Mouse (Mus musculus): ENCODE results near the gene Galr3. TPM values are rescaled to one million over a fixed set of nuclear protein-coding genes. Genes with fewer than 3 reads are reported as not detected.

Gene Galr3
- polyA plus RNA-seq, 1 experiment from 2014 or later = 0.43 TPM

- H3K27ac ChIP-seq (ENCODE audit: low read length) = no peak overlapping the region
- 62% methylated on average over 5 of the region's 5 CpGs for WGBS
These were observed 29.7 kb downstream of the Galr3 start for GRCm38 (mm10) chr15:79071117-79072039.

GRCm38 (mm10) chr15:79073752-79074151, 32.1 kb downstream of the Galr3 start:
- H3K4me2 ChIP-seq (ENCODE audit: low read depth, low read length) = no peak overlapping the region
- H3K27me3 ChIP-seq (ENCODE audit: control insufficient read depth, insufficient read depth, low read length) = no peaks in the 10 kb centered on the region
- H3K4me1 ChIP-seq (ENCODE audit: control insufficient read depth, insufficient read depth, low read length) = peaks cover 13% of the 10 kb centered on the region
- no peak overlapping the region for H3K27ac ChIP-seq (ENCODE audit: low read length)
- no peaks in the 10 kb centered on the region for H3K36me3 ChIP-seq (ENCODE audit: control insufficient read depth, insufficient read depth, low read length)
- H3K4me3 ChIP-seq (replicated peaks; ENCODE audit: low read length) = no peak overlapping the region
- no peak overlapping the region for H3K9ac ChIP-seq (ENCODE audit: low read length)
- no peaks in the 10 kb centered on the region for H3K9me3 ChIP-seq (replicated peaks; ENCODE audit: control insufficient read depth, low read length)
- no peak for ATAC-seq (ENCODE audit: insufficient read depth, low FRiP score)

More at GRCm38 (mm10) chr15:79071117-79072039, 29.7 kb downstream of the Galr3 start:
- Histone ChIP-seq H3K36me3 (ENCODE audit: control insufficient read depth, insufficient read depth, low read length) (no peaks in the 10 kb centered on the region), H3K4me3 (replicated peaks; ENCODE audit: low read length) (no peak overlapping the region), H3K4me2 (ENCODE audit: low read depth, low read length) (no peak overlapping the region), H3K9ac (ENCODE audit: low read length) (no peak overlapping the region), H3K27me3 (ENCODE audit: control insufficient read depth, insufficient read depth, low read length) (no peaks in the 10 kb centered on the region), H3K9me3 (replicated peaks; ENCODE audit: control insufficient read depth, low read length) (no peaks in the 10 kb centered on the region), H3K4me1 (ENCODE audit: control insufficient read depth, insufficient read depth, low read length) (peaks cover 13% of the 10 kb centered on the region)
- ATAC-seq (ENCODE audit: insufficient read depth, low FRiP score) = no peak

GRCm38 (mm10) chr15:79074446-79074845, 32.8 kb downstream of the Galr3 start:
- no peaks in the 10 kb centered on the region for H3K27me3 ChIP-seq (ENCODE audit: control insufficient read depth, insufficient read depth, low read length)
- WGBS = 33% methylated on average over 10 of the region's 10 CpGs
- H3K9me3 ChIP-seq (replicated peaks; ENCODE audit: control insufficient read depth, low read length) = no peaks in the 10 kb centered on the region
- peak overlapping the region; percentile 92 for H3K27ac ChIP-seq (ENCODE audit: low read length)
- ATAC-seq (ENCODE audit: insufficient read depth, low FRiP score) = no peak
- H3K4me1 ChIP-seq (ENCODE audit: control insufficient read depth, insufficient read depth, low read length) = peaks cover 13% of the 10 kb centered on the region
- H3K36me3 ChIP-seq (ENCODE audit: control insufficient read depth, insufficient read depth, low read length) = 0 out of 2 replicates have a peak, but pooled peaks cover under 1% of the 10 kb centered on the region
- peak overlapping the region; percentile 92 for H3K9ac ChIP-seq (ENCODE audit: low read length)
- peak overlapping the region; percentile 92 for H3K4me2 ChIP-seq (ENCODE audit: low read depth, low read length)
- H3K4me3 ChIP-seq (replicated peaks; ENCODE audit: low read length) = peak overlapping the region; percentile 96

- H3K4me2 ChIP-seq (ENCODE audit: low read depth, low read length) = peak within 1 kb of the TSS; percentile 92
- H3K4me3 ChIP-seq (replicated peaks; ENCODE audit: low read length) = peak within 1 kb of the TSS; percentile 96
- under 1% methylated on average over 49 of the region's 49 CpGs for WGBS
- H3K27ac ChIP-seq (ENCODE audit: low read length) = peak within 1 kb of the TSS; percentile 92
- no peaks in the 10 kb centered on the region for H3K9me3 ChIP-seq (replicated peaks; ENCODE audit: control insufficient read depth, low read length)
- peak; percentile 91 for ATAC-seq (ENCODE audit: insufficient read depth, low FRiP score)
- H3K9ac ChIP-seq (ENCODE audit: low read length) = peak within 1 kb of the TSS; percentile 92
- H3K4me1 ChIP-seq (ENCODE audit: control insufficient read depth, insufficient read depth, low read length) = peaks cover 13% of the 10 kb centered on the region
- H3K36me3 ChIP-seq (ENCODE audit: control insufficient read depth, insufficient read depth, low read length) = peaks cover 6% of the 10 kb centered on the region; the same call in 1 of the 2 replicates
- H3K27me3 ChIP-seq (ENCODE audit: control insufficient read depth, insufficient read depth, low read length) = no peaks in the 10 kb centered on the region
These were observed 33.3 kb downstream of the Galr3 start, which contains the start of gene Eif3l for GRCm38 (mm10) chr15:79074913-79075532. Gene Eif3l, plus strand, starts transcription at chr15:79075179.

GRCm38 (mm10) chr15:79075658-79076365, 34.1 kb downstream of the Galr3 start:
- peak overlapping the region; percentile 92; the same call in 1 of the 2 replicates for H3K27ac ChIP-seq (ENCODE audit: low read length)
- H3K4me3 ChIP-seq (replicated peaks; ENCODE audit: low read length) = peak overlapping the region; percentile 96
- H3K9me3 ChIP-seq (replicated peaks; ENCODE audit: control insufficient read depth, low read length) = no peaks in the 10 kb centered on the region
- no peak for ATAC-seq (ENCODE audit: insufficient read depth, low FRiP score)
- H3K36me3 ChIP-seq (ENCODE audit: control insufficient read depth, insufficient read depth, low read length) = peaks cover 9% of the 10 kb centered on the region
- H3K27me3 ChIP-seq (ENCODE audit: control insufficient read depth, insufficient read depth, low read length) = no peaks in the 10 kb centered on the region
- peak overlapping the region; percentile 92 for H3K4me2 ChIP-seq (ENCODE audit: low read depth, low read length)
- H3K4me1 ChIP-seq (ENCODE audit: control insufficient read depth, insufficient read depth, low read length) = peaks cover 13% of the 10 kb centered on the region
- 31% methylated on average over 15 of the region's 15 CpGs for WGBS
- H3K9ac ChIP-seq (ENCODE audit: low read length) = peak overlapping the region; percentile 92

- WGBS = 89% methylated on average over 7 of the region's 7 CpGs
- H3K4me1 ChIP-seq (ENCODE audit: control insufficient read depth, insufficient read depth, low read length) = peaks cover 9% of the 10 kb centered on the region
- no peaks in the 10 kb centered on the region for H3K9me3 ChIP-seq (replicated peaks; ENCODE audit: control insufficient read depth, low read length)
- no peak for ATAC-seq (ENCODE audit: insufficient read depth, low FRiP score)
- no peak overlapping the region for H3K9ac ChIP-seq (ENCODE audit: low read length)
- H3K4me3 ChIP-seq (replicated peaks; ENCODE audit: low read length) = no peak overlapping the region
- no peak overlapping the region for H3K4me2 ChIP-seq (ENCODE audit: low read depth, low read length)
- H3K36me3 ChIP-seq (ENCODE audit: control insufficient read depth, insufficient read depth, low read length) = peaks cover 33% of the 10 kb centered on the region
- H3K27me3 ChIP-seq (ENCODE audit: control insufficient read depth, insufficient read depth, low read length) = no peaks in the 10 kb centered on the region
- H3K27ac ChIP-seq (ENCODE audit: low read length) = no peak overlapping the region
These were observed 37.9 kb downstream of the Galr3 start for GRCm38 (mm10) chr15:79079567-79079966.

GRCm38 (mm10) chr15:79092284-79092683, 50.6 kb downstream of the Galr3 start:
- peaks cover 12% of the 10 kb centered on the region for H3K4me1 ChIP-seq (ENCODE audit: control insufficient read depth, insufficient read depth, low read length)
- ATAC-seq (ENCODE audit: insufficient read depth, low FRiP score) = no peak
- no peaks in the 10 kb centered on the region for H3K9me3 ChIP-seq (replicated peaks; ENCODE audit: control insufficient read depth, low read length)
- H3K9ac ChIP-seq (ENCODE audit: low read length) = 0 out of 2 replicates have a peak overlapping the region, but pooled peaks have one; percentile 2
- H3K4me2 ChIP-seq (ENCODE audit: low read depth, low read length) = no peak overlapping the region
- peak overlapping the region; percentile 15; the same call in 1 of the 2 replicates for H3K27ac ChIP-seq (ENCODE audit: low read length)
- no peaks in the 10 kb centered on the region for H3K27me3 ChIP-seq (ENCODE audit: control insufficient read depth, insufficient read depth, low read length)
- WGBS = 77% methylated on average over 6 of the region's 6 CpGs
- H3K36me3 ChIP-seq (ENCODE audit: control insufficient read depth, insufficient read depth, low read length) = peaks cover 12% of the 10 kb centered on the region
- no peak overlapping the region for H3K4me3 ChIP-seq (replicated peaks; ENCODE audit: low read length)
